Mouse (Mus musculus): ENCODE measurements around the gene Adcy1. TPM values are rescaled to one million over a fixed set of nuclear protein-coding genes. Genes with fewer than 3 reads are reported as not detected.

Gene Adcy1
- polyA plus RNA-seq, 1 experiment from 2014 or later = 0.65 TPM

DNA sequence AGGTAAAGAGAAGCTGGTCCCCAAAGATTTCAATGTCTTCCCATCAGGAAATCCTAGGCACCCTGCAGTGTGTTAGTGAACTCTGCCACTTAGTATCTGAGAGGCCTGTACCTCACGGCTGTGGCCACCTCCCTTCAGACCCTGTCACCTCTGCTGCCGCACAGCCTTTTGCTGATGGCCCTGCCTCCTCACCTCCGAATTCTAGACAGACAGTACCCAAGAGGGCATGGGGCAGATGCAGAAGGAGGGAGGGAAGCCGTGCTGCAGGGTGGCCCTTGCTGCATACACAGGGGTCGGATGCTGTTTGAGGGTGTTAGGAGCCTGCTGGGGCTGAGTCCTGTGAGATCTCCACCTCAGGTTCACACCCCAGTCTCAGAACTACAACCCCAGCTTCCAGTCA is 2.6 kb downstream of the Adcy1 start:
- Histone ChIP-seq H3K4me3 (ENCODE audit: low read length) (no peak overlapping the region), H3K36me3 (ENCODE audit: control insufficient read depth, insufficient read depth, low read length) (no peaks in the 10 kb centered on the region), H3K27me3 (ENCODE audit: control insufficient read depth, insufficient read depth, low read depth, low read length) (peaks cover 49% of the 10 kb centered on the region), H3K4me1 (replicated peaks; ENCODE audit: control insufficient read depth, insufficient read depth, low read length) (peaks cover 7% of the 10 kb centered on the region), H3K9ac (ENCODE audit: low read length) (no peak overlapping the region), H3K27ac (ENCODE audit: low read length) (no peak overlapping the region), H3K4me2 (ENCODE audit: low read depth, low read length) (no peak overlapping the region), H3K9me3 (ENCODE audit: control insufficient read depth, low read length) (no peaks in the 10 kb centered on the region)
- 46% methylated on average over 5 of the region's 5 CpGs for WGBS
- no peak for ATAC-seq (ENCODE audit: low read depth)

DNA sequence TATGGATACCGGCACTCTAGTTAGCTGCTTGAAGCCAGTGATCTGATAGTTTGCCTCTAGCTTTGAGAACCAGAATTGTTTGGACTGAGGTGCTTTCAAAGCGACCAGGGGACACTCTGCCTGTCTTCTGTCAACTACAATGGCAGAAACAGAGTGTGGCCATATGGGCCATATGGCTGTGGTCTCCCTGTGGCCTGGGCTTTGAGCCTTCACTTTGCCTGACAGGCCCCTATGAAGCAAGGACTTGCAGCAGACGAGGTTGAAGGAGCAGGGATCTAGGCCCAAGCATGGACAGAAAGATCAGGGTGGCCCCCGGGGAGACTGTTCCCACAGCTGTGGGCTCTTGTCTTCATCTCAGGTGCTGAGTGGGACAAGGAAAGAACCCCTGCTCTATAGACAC is 4.0 kb downstream of the Adcy1 start:
- H3K4me2 ChIP-seq (ENCODE audit: low read depth, low read length) = no peak overlapping the region
- H3K27me3 ChIP-seq (ENCODE audit: control insufficient read depth, insufficient read depth, low read depth, low read length) = peaks cover 36% of the 10 kb centered on the region
- 64% methylated on average over 4 of the region's 4 CpGs for WGBS

DNA sequence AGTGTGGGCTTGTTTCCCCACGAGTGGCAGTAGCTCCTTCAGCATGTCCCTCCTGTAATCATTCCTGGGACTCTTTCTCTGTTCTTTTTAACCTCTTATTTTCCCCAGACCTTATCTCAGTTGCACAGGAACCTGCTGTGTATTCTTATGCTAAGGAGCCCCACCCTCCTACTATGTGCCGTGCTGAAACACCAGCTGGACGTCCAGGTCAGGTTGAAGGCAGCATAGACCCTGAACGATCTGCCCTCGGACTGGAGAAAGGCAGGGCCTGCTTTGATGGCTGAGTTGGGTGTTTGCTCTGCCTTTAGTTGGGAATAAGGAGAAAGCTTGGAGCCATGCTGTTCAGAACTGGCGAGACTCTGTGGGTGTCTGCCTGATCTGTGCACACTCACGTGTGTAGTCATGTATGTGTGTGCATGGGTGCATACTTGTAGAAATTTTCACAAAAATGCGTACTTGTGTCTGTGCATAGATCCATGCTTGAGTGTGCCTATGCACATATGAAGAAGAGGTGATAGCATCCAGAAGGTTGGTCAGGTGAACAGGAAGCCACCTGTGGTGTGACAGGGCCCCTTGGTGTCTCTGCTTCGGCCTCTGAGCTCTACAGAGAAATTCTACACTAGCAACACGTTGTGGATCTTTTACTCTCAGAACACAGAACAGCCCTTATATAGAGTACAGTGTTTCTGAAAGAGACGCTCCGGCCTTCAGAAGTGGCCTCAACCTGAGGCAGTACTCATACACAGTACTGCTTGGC is 5.4 kb downstream of the Adcy1 start:
- Histone ChIP-seq H3K4me3 (ENCODE audit: low read length) (no peak overlapping the region), H3K36me3 (ENCODE audit: control insufficient read depth, insufficient read depth, low read length) (no peaks in the 10 kb centered on the region), H3K9ac (ENCODE audit: low read length) (no peak overlapping the region), H3K27ac (ENCODE audit: low read length) (no peak overlapping the region), H3K27me3 (ENCODE audit: control insufficient read depth, insufficient read depth, low read depth, low read length) (peaks cover 26% of the 10 kb centered on the region), H3K4me1 (replicated peaks; ENCODE audit: control insufficient read depth, insufficient read depth, low read length) (peaks cover 7% of the 10 kb centered on the region), H3K9me3 (ENCODE audit: control insufficient read depth, low read length) (no peaks in the 10 kb centered on the region), H3K4me2 (ENCODE audit: low read depth, low read length) (no peak overlapping the region)
- no peak for ATAC-seq (ENCODE audit: low read depth)
- 70% methylated on average over 12 of the region's 12 CpGs for whole genome bisulfite sequencing

More for the DNA sequence above, 4.0 kb downstream of the Adcy1 start:
- H3K9me3 ChIP-seq (ENCODE audit: control insufficient read depth, low read length) = no peaks in the 10 kb centered on the region
- no peak overlapping the region for H3K27ac ChIP-seq (ENCODE audit: low read length)
- H3K9ac ChIP-seq (ENCODE audit: low read length) = no peak overlapping the region
- no peaks in the 10 kb centered on the region for H3K36me3 ChIP-seq (ENCODE audit: control insufficient read depth, insufficient read depth, low read length)
- H3K4me3 ChIP-seq (ENCODE audit: low read length) = no peak overlapping the region
- ATAC-seq (ENCODE audit: low read depth) = no peak
- H3K4me1 ChIP-seq (replicated peaks; ENCODE audit: control insufficient read depth, insufficient read depth, low read length) = peaks cover 7% of the 10 kb centered on the region

DNA sequence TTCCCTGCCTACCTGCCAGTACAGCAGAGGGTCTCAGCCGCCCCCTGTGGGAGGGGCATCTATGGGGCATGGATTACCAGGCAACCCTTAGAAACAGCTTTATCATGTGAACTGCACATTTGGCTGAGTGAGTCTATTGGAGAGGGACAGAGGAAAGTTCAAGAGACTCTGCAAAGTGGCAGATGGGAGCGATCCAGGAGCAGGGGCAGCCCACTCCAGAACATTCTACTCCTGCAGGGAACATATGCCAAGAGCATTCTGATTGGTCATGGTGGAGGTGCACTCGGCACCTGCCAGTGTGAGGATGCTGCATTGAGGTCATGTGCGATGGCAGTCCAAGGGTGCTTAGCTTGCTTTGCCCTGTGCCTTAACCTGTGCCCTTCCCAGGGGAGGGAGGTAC is 6.5 kb downstream of the Adcy1 start:
- H3K4me3 ChIP-seq (ENCODE audit: low read length) = no peak overlapping the region
- no peak overlapping the region for H3K4me2 ChIP-seq (ENCODE audit: low read depth, low read length)
- no peaks in the 10 kb centered on the region for H3K9me3 ChIP-seq (ENCODE audit: control insufficient read depth, low read length)
- 83% methylated on average over 4 of the region's 4 CpGs for WGBS
- no peaks in the 10 kb centered on the region for H3K36me3 ChIP-seq (ENCODE audit: control insufficient read depth, insufficient read depth, low read length)
- no peak overlapping the region for H3K27ac ChIP-seq (ENCODE audit: low read length)
- H3K27me3 ChIP-seq (ENCODE audit: control insufficient read depth, insufficient read depth, low read depth, low read length) = peaks cover 15% of the 10 kb centered on the region
- no peak for ATAC-seq (ENCODE audit: low read depth)
- no peak overlapping the region for H3K9ac ChIP-seq (ENCODE audit: low read length)
- no peaks in the 10 kb centered on the region for H3K4me1 ChIP-seq (replicated peaks; ENCODE audit: control insufficient read depth, insufficient read depth, low read length)

DNA sequence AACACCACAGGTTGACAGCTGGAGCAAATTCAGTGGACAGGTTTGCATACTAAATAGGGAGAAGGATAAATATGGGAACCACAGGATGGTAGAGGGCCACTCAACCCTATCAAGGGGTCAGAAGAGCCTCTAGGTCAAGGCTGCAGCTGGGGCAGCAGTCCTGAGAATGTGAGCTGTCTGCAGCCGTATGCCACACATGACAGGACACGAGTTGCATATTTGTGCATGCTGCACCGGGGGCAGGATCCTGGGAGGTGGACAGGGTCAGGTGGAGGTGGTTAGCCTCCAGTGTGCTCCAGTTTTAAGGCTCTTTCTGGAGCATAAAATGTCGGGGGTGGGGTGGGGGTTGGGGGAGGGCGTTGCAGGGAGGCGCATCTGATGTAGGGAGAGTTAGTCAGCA is 8.3 kb downstream of the Adcy1 start:
- no peaks in the 10 kb centered on the region for H3K4me1 ChIP-seq (replicated peaks; ENCODE audit: control insufficient read depth, insufficient read depth, low read length)
- 62% methylated on average over 6 of the region's 6 CpGs for WGBS
- no peak for ATAC-seq (ENCODE audit: low read depth)
- H3K27ac ChIP-seq (ENCODE audit: low read length) = no peak overlapping the region
- no peak overlapping the region for H3K4me3 ChIP-seq (ENCODE audit: low read length)
- H3K4me2 ChIP-seq (ENCODE audit: low read depth, low read length) = no peak overlapping the region
- H3K9me3 ChIP-seq (ENCODE audit: control insufficient read depth, low read length) = no peaks in the 10 kb centered on the region
- no peaks in the 10 kb centered on the region for H3K36me3 ChIP-seq (ENCODE audit: control insufficient read depth, insufficient read depth, low read length)
- H3K27me3 ChIP-seq (ENCODE audit: control insufficient read depth, insufficient read depth, low read depth, low read length) = no peaks in the 10 kb centered on the region; the same call in none of the 2 replicates
- H3K9ac ChIP-seq (ENCODE audit: low read length) = no peak overlapping the region

DNA sequence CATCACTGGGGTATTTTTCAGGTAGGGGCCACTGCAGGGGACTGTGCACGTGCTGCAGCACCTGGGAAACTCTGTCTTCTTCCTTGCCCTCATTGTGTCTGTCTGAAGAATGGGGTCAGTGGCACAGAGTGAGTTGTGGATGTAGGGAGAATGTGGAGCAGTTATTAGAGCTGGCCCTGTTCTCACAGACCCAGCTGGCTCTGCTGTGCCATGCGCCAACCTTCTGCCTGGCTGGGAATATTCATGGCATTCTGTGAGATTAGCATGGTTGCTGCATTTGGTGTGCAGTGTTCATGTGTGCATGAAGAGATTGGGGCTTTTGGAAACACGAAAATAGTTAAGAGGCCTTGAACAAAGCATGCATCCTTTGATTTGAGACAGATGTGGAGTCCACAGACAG is 10.3 kb downstream of the Adcy1 start:
- H3K4me3 ChIP-seq (ENCODE audit: low read length) = no peak overlapping the region
- no peak overlapping the region for H3K4me2 ChIP-seq (ENCODE audit: low read depth, low read length)
- H3K27ac ChIP-seq (ENCODE audit: low read length) = no peak overlapping the region
- no peaks in the 10 kb centered on the region for H3K4me1 ChIP-seq (replicated peaks; ENCODE audit: control insufficient read depth, insufficient read depth, low read length)
- no peaks in the 10 kb centered on the region for H3K9me3 ChIP-seq (ENCODE audit: control insufficient read depth, low read length)
- H3K9ac ChIP-seq (ENCODE audit: low read length) = no peak overlapping the region
- no peaks in the 10 kb centered on the region for H3K27me3 ChIP-seq (ENCODE audit: control insufficient read depth, insufficient read depth, low read depth, low read length)
- 86% methylated on average over 3 of the region's 3 CpGs for WGBS
- ATAC-seq (ENCODE audit: low read depth) = no peak
- H3K36me3 ChIP-seq (ENCODE audit: control insufficient read depth, insufficient read depth, low read length) = no peaks in the 10 kb centered on the region

DNA sequence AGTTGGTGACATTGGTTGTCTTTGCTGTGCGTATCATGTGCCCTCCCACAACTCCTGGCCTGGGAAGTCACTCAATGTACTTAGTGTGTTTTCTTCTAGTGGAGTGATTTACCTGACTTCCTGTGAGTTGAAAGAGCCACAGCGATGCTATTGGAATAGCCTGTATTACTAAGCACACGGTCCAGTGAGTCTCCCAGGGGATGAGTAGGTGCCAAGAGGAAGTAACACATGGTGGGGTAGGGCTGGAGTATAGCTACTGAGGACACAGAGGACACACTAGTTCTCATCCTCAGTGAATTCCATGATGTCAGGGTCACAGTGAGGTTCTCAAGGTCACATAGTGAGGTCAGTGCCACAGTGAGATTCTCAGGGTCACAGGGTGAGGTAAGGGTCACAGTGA is 13.2 kb downstream of the Adcy1 start:
- H3K27me3 ChIP-seq (ENCODE audit: control insufficient read depth, insufficient read depth, low read depth, low read length) = no peaks in the 10 kb centered on the region
- H3K27ac ChIP-seq (ENCODE audit: low read length) = no peak overlapping the region
- 77% methylated on average over 3 of the region's 3 CpGs for WGBS
- no peaks in the 10 kb centered on the region for H3K9me3 ChIP-seq (ENCODE audit: control insufficient read depth, low read length)
- no peak overlapping the region for H3K4me2 ChIP-seq (ENCODE audit: low read depth, low read length)
- no peak overlapping the region for H3K4me3 ChIP-seq (ENCODE audit: low read length)
- H3K36me3 ChIP-seq (ENCODE audit: control insufficient read depth, insufficient read depth, low read length) = no peaks in the 10 kb centered on the region
- H3K4me1 ChIP-seq (replicated peaks; ENCODE audit: control insufficient read depth, insufficient read depth, low read length) = no peaks in the 10 kb centered on the region
- ATAC-seq (ENCODE audit: low read depth) = no peak
- no peak overlapping the region for H3K9ac ChIP-seq (ENCODE audit: low read length)

DNA sequence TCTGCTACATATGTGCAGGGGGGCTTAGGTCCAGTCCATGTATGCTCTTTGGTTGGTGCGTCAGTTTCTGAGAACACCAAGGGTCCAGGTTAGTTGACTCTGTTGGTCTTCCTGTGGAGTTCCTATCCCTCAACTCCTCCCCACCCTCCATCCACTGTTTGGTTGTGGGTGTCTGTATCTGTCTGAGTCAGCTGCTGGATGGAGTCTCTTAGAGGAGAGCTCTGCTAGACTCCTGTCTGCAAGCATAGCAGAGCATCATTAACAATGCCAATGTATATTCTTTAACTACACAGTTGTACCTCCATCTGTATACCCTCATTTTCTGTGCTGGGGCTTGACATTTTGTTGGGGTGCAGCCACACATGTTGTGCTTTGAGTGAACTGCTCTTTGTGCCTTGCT is 18.6 kb downstream of the Adcy1 start:
- no peaks in the 10 kb centered on the region for H3K9me3 ChIP-seq (ENCODE audit: control insufficient read depth, low read length)
- no peaks in the 10 kb centered on the region for H3K4me1 ChIP-seq (replicated peaks; ENCODE audit: control insufficient read depth, insufficient read depth, low read length)
- no peak overlapping the region for H3K4me3 ChIP-seq (ENCODE audit: low read length)
- no peak overlapping the region for H3K9ac ChIP-seq (ENCODE audit: low read length)
- no peak for ATAC-seq (ENCODE audit: low read depth)
- no peak overlapping the region for H3K4me2 ChIP-seq (ENCODE audit: low read depth, low read length)
- H3K27me3 ChIP-seq (ENCODE audit: control insufficient read depth, insufficient read depth, low read depth, low read length) = no peaks in the 10 kb centered on the region
- no peak overlapping the region for H3K27ac ChIP-seq (ENCODE audit: low read length)
- 100% methylated on average over 1 of the region's 1 CpGs for WGBS
- no peaks in the 10 kb centered on the region for H3K36me3 ChIP-seq (ENCODE audit: control insufficient read depth, insufficient read depth, low read length)

DNA sequence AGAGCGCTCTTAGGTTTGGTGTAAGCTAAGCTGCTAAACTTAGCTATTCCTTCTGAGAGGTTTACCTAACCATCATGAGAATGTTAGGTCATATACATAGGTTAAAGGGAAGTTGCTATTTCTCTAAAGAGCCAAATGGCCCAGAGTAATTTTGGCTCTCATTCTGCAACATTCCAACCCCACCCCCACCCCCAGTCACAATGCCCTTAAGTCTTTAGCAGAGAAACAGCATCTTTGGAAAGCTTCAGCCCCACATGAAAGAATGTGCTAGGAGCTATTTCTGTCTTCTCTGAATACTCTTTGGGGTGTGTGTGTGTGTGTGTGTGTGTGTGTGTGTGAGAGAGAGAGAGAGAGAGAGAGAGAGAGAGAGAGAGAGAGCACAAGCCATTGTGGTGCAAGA is 20.6 kb downstream of the Adcy1 start:
- H3K27me3 ChIP-seq (ENCODE audit: control insufficient read depth, insufficient read depth, low read depth, low read length) = no peaks in the 10 kb centered on the region

DNA sequence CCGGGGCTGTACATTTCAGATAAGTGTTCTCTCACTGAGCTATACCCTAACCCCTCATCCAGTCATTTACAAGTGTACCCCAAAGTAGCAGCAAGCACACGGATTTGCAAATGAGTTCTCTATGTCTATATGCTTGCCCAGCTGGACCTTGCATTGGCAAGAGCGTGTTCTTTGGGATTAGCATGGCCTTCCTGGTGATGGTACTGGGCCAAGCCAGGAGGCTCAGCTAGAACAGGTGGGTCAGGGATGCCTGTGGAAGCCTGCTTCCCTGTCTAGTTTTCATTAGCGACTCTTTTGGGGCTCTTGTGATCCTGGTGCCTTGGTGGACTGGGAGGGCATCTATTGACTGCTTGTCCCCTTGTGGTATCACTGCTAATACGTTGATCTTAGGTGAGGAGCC is 21.9 kb downstream of the Adcy1 start:
- 82% methylated on average over 5 of the region's 5 CpGs for WGBS

More for the DNA sequence above, 20.6 kb downstream of the Adcy1 start:
- no peak overlapping the region for H3K4me2 ChIP-seq (ENCODE audit: low read depth, low read length)
- no peak overlapping the region for H3K9ac ChIP-seq (ENCODE audit: low read length)
- ATAC-seq (ENCODE audit: low read depth) = no peak
- H3K36me3 ChIP-seq (ENCODE audit: control insufficient read depth, insufficient read depth, low read length) = no peaks in the 10 kb centered on the region
- H3K27ac ChIP-seq (ENCODE audit: low read length) = no peak overlapping the region
- no peaks in the 10 kb centered on the region for H3K4me1 ChIP-seq (replicated peaks; ENCODE audit: control insufficient read depth, insufficient read depth, low read length)
- no peaks in the 10 kb centered on the region for H3K9me3 ChIP-seq (ENCODE audit: control insufficient read depth, low read length)
- H3K4me3 ChIP-seq (ENCODE audit: low read length) = no peak overlapping the region
- 90% methylated on average over 1 of the region's 1 CpGs for WGBS

More for the DNA sequence above, 21.9 kb downstream of the Adcy1 start:
- H3K27ac ChIP-seq (ENCODE audit: low read length) = no peak overlapping the region
- ATAC-seq (ENCODE audit: low read depth) = no peak
- no peak overlapping the region for H3K4me3 ChIP-seq (ENCODE audit: low read length)
- H3K9me3 ChIP-seq (ENCODE audit: control insufficient read depth, low read length) = no peaks in the 10 kb centered on the region
- H3K9ac ChIP-seq (ENCODE audit: low read length) = no peak overlapping the region
- H3K36me3 ChIP-seq (ENCODE audit: control insufficient read depth, insufficient read depth, low read length) = no peaks in the 10 kb centered on the region
- no peaks in the 10 kb centered on the region for H3K4me1 ChIP-seq (replicated peaks; ENCODE audit: control insufficient read depth, insufficient read depth, low read length)
- no peaks in the 10 kb centered on the region for H3K27me3 ChIP-seq (ENCODE audit: control insufficient read depth, insufficient read depth, low read depth, low read length)
- H3K4me2 ChIP-seq (ENCODE audit: low read depth, low read length) = no peak overlapping the region

Measured in lung, embryonic 16.5 days (tissue).